Mouse (Mus musculus) intestine, embryonic 16.5 days (tissue): Measurements from ENCODE around the gene Miga2. TPM values are rescaled to one million over a fixed set of nuclear protein-coding genes. Genes with fewer than 3 reads are reported as not detected.

Source experiments
- ATAC-seq: fragments of 200-750 bp; cut with Nextera tagmentation; 2 replicates; pipeline ENCODE4 v1.8.0; 2017; ENCODE audit warnings: moderate TSS enrichment, moderate library complexity
- H3K27ac ChIP-seq: fragments of 300-500 bp; sonication (generic); 2 replicates; pipeline ENCODE4 v1.5.1; 2014; ENCODE audit warnings: mild to moderate bottlenecking, low read length
- H3K27me3 ChIP-seq: fragments of 300-500 bp; sonication (generic); replicated peaks from 2 replicates; pipeline ENCODE4 v1.6.1; 2014; ENCODE audit warnings: low read length, control low read depth, mixed read lengths; ENCODE audit not compliant: control insufficient read depth, insufficient read depth
- H3K36me3 ChIP-seq: fragments of 300-500 bp; sonication (generic); 2 replicates; pipeline ENCODE4 v1.6.1; 2014; ENCODE audit warnings: low read length, control low read depth; ENCODE audit not compliant: control insufficient read depth, insufficient read depth
- H3K4me1 ChIP-seq: fragments of 300-500 bp; sonication (generic); 2 replicates; pipeline ENCODE4 v1.6.1; 2014; ENCODE audit warnings: low read length, control low read depth, mixed read lengths; ENCODE audit not compliant: control insufficient read depth, insufficient read depth
- H3K4me2 ChIP-seq: fragments of 300-500 bp; sonication (generic); 2 replicates; pipeline ENCODE4 v1.6.1; 2014; ENCODE audit warnings: low read depth, low read length, control low read depth
- H3K4me3 ChIP-seq: fragments of 300-500 bp; sonication (generic); 2 replicates; pipeline ENCODE4 v1.5.1; 2014; ENCODE audit warnings: mild to moderate bottlenecking, low read length
- H3K9ac ChIP-seq: fragments of 300-500 bp; sonication (generic); 2 replicates; pipeline ENCODE4 v1.6.1; 2014; ENCODE audit warnings: low read depth, low read length
- H3K9me3 ChIP-seq: fragments of 300-500 bp; sonication (generic); 2 replicates; pipeline ENCODE4 v1.6.1; 2016; ENCODE audit warnings: low read length, control low read depth; ENCODE audit not compliant: control insufficient read depth
- WGBS: fragments of 180-500 bp; shearing (Covaris S2); extraction: QIAGEN DNeasy Blood & Tissue Kit; methylation state at CpG from one replicate; pipeline ENCODE4 v1.1.7; 2014; 5-methylcytosine and 5-hydroxymethylcytosine counted together
- polyA plus RNA-seq: library from polyadenylated mRNA; unstranded; fragments of >200 nt; fragmentation: Nextera tagmentation; extraction: Ambion mirVana; gene quantifications from 2 replicates; pipeline ENCODE4 v1.2.1, GENCODE M21; 2015

Miga2 gene
- polyA plus RNA-seq, 1 experiment from 2014 or later, result 23.1 TPM

GRCm38 (mm10) chr2:30389000-30389399, 25.0 kb downstream of the Miga2 start:
- Histone ChIP-seq H3K9me3 (no peaks in the 10 kb centered on the region), H3K36me3 (no peaks in the 10 kb centered on the region), H3K4me3 (no peak overlapping the region), H3K27me3 (no peaks in the 10 kb centered on the region), H3K9ac (no peak overlapping the region), H3K4me2 (no peak overlapping the region), H3K4me1 (peaks cover 12% of the 10 kb centered on the region), H3K27ac (no peak overlapping the region)
- 82% methylated on average over 2 of the region's 2 CpGs for WGBS
- ATAC-seq, result no peak

DNA sequence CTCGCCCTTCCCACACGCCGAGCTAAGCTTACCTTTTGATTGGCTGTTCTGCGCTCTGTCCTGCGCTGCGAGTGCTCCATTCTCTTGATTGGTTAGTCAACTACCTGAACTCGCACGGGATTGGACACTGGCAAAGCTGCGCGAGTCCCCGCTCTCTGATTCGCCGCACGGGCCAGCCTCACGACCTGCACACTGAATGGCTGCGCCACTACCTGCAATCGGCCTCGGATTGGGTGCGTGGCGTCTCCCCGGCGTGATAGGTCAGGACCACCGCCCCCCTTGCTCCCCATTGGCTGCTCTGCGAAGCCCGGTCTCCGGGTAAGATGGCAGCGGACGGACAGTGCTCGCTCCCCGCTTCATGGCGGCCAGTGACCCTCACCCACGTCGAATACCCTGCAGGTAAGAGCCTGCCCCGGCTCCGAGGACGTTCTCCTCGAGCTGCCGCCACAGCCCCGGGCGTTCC, 28.1 kb downstream of the Miga2 start, which contains the start of gene Dolpp1:
Gene Dolpp1 (plus strand): TSS at position 141 of the 463 bp plus-strand sequence.
- WGBS, result under 1% methylated on average over 40 of the region's 40 CpGs
- H3K27ac ChIP-seq, result peak within 1 kb of the TSS; percentile 96
- peaks cover 8% of the 10 kb centered on the region; the same call in 1 of the 2 replicates for H3K36me3 ChIP-seq
- peaks cover 30% of the 10 kb centered on the region for H3K4me1 ChIP-seq
- H3K9ac ChIP-seq, result peak within 1 kb of the TSS; percentile 83
- H3K4me2 ChIP-seq, result peak within 1 kb of the TSS; percentile 59
- ATAC-seq, result peak; percentile 97
- peak within 1 kb of the TSS; percentile 91 for H3K4me3 ChIP-seq
- no peaks in the 10 kb centered on the region for H3K27me3 ChIP-seq
- no peaks in the 10 kb centered on the region for H3K9me3 ChIP-seq

GRCm38 (mm10) chr2:30392577-30393369, 28.7 kb downstream of the Miga2 start:
- Histone ChIP-seq H3K9me3 (no peaks in the 10 kb centered on the region), H3K36me3 (peaks cover 12% of the 10 kb centered on the region; the same call in 1 of the 2 replicates), H3K9ac (peak overlapping the region; percentile 83), H3K4me2 (peak overlapping the region; percentile 59), H3K27me3 (no peaks in the 10 kb centered on the region), H3K27ac (peak overlapping the region; percentile 96), H3K4me1 (peaks cover 30% of the 10 kb centered on the region), H3K4me3 (peak overlapping the region; percentile 91)
- under 1% methylated on average over 54 of the region's 54 CpGs for WGBS
- ATAC-seq, result peak; percentile 73

GRCm38 (mm10) chr2:30393370-30393656, 29.3 kb downstream of the Miga2 start:
- 0 out of 2 replicates have a peak, but pooled peaks have one; percentile 11 for ATAC-seq

GRCm38 (mm10) chr2:30395757-30396156, 31.7 kb downstream of the Miga2 start:
- peaks cover 28% of the 10 kb centered on the region for H3K4me1 ChIP-seq
- H3K4me3 ChIP-seq, result no peak overlapping the region
- H3K27me3 ChIP-seq, result no peaks in the 10 kb centered on the region
- no peaks in the 10 kb centered on the region for H3K9me3 ChIP-seq
- peaks cover 26% of the 10 kb centered on the region for H3K36me3 ChIP-seq
- 0 out of 2 replicates have a peak overlapping the region, but pooled peaks have one; percentile 8 for H3K9ac ChIP-seq
- ATAC-seq, result no peak
- WGBS, result 94% methylated on average over 7 of the region's 7 CpGs
- H3K27ac ChIP-seq, result no peak overlapping the region
- H3K4me2 ChIP-seq, result no peak overlapping the region

More at GRCm38 (mm10) chr2:30393370-30393656, 29.3 kb downstream of the Miga2 start:
- H3K27ac ChIP-seq, result peak overlapping the region; percentile 96
- peak overlapping the region; percentile 91 for H3K4me3 ChIP-seq
- peaks cover 30% of the 10 kb centered on the region for H3K4me1 ChIP-seq
- H3K4me2 ChIP-seq, result peak overlapping the region; percentile 59
- WGBS, result 41% methylated on average over 1 of the region's 1 CpGs
- H3K9ac ChIP-seq, result peak overlapping the region; percentile 83
- H3K27me3 ChIP-seq, result no peaks in the 10 kb centered on the region
- no peaks in the 10 kb centered on the region for H3K9me3 ChIP-seq
- peaks cover 15% of the 10 kb centered on the region for H3K36me3 ChIP-seq

- no peak overlapping the region for H3K27ac ChIP-seq
- no peak overlapping the region for H3K4me2 ChIP-seq
- peaks cover 27% of the 10 kb centered on the region for H3K4me1 ChIP-seq
- no peaks in the 10 kb centered on the region for H3K27me3 ChIP-seq
- no peak for ATAC-seq
- 72% methylated on average over 7 of the region's 7 CpGs for WGBS
- H3K9me3 ChIP-seq, result no peaks in the 10 kb centered on the region
- peaks cover 26% of the 10 kb centered on the region for H3K36me3 ChIP-seq
- 0 out of 2 replicates have a peak overlapping the region, but pooled peaks have one; percentile 8 for H3K9ac ChIP-seq
- no peak overlapping the region for H3K4me3 ChIP-seq
These were observed 32.2 kb downstream of the Miga2 start for GRCm38 (mm10) chr2:30396246-30396645.

- WGBS, result 82% methylated on average over 10 of the region's 10 CpGs
- Histone ChIP-seq H3K27me3 (no peaks in the 10 kb centered on the region), H3K4me3 (no peak overlapping the region), H3K9ac (no peak overlapping the region), H3K4me2 (no peak overlapping the region), H3K36me3 (peaks cover 31% of the 10 kb centered on the region), H3K4me1 (peaks cover 27% of the 10 kb centered on the region), H3K27ac (no peak overlapping the region), H3K9me3 (no peaks in the 10 kb centered on the region)
- no peak for ATAC-seq
These were observed 34.0 kb downstream of the Miga2 start for GRCm38 (mm10) chr2:30397986-30398512.

DNA sequence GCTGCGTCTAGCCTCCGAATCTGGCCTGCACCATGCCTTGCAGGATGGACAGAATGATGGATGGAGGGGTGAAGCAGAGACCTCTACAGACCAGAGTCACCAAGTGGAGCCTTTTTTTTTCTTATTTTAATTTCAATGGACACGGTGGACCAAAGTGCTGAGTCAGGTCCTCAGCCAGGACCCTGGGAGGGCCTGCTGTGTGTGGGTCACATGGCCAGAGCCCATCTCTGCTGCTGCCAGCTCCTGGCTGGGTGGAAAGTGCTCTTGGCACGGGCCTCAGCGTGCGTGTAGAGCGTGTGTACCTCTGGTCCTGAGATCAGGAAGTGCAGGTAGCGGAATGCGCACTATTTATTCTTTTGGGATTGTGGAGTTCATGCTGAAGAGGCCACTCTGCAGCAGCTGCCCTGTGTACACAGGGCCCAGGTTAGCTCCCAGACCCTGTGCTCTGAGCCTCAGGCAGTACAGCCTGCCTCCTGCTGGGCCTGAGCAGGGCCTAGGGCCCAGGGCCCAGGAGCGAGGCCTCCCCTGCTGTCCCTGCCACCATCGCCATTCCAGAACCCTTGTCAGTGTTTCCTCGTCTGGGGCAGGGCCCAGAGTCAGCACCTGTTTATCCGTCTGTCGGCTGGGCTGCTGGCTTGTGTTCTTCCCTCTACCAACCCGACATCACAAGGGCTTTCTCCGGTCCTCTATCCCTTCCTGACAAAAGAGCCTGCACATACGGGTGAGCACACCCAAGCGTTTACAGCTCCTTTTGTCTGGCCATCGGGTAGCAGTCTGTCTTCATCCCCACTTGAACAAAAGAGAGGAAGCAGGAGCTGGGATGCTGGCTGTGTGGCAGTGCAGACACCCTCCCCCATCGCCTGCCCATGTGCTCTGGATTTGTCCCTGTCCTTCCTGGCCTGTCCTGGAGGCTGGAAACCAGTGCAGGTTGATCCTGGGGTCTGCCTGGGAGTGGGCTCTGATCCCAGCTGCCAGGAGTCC, 35.4 kb downstream of the Miga2 start:
- Histone ChIP-seq H3K4me1 (peaks cover 13% of the 10 kb centered on the region), H3K4me2 (no peak overlapping the region), H3K4me3 (no peak overlapping the region), H3K27ac (no peak overlapping the region), H3K9me3 (no peaks in the 10 kb centered on the region), H3K9ac (peak overlapping the region; percentile 10; the same call in 1 of the 2 replicates), H3K27me3 (no peaks in the 10 kb centered on the region), H3K36me3 (peaks cover 31% of the 10 kb centered on the region)
- 0 out of 2 replicates have a peak, but pooled peaks have one; percentile 26 for ATAC-seq
- 59% methylated on average over 20 of the region's 20 CpGs for WGBS
